Mouse (Mus musculus) megakaryocyte, embryonic 14.5 days (primary cell): ENCODE results near the gene Ino80b.

Source experiments
- FLI1 ChIP-seq: IDR thresholded peaks from 2 replicates; pipeline ENCODE4 v1.6.1; 2012; ENCODE audit warnings: low read length, inconsistent platforms, mixed read lengths
- GATA1 ChIP-seq: IDR thresholded peaks from 3 replicates; pipeline ENCODE4 v1.6.1; 2012; ENCODE audit warnings: mixed read lengths, low read length, inconsistent platforms, borderline replicate concordance

- TF ChIP-seq FLI1, result no peak
- TF ChIP-seq GATA1, result no peak
These were observed 30.5 kb upstream of the Ino80b start for GRCm38 (mm10) chr6:83155552-83156238.
